Mouse (Mus musculus): ENCODE data around the gene Alkbh1. TPM values are rescaled to one million over a fixed set of nuclear protein-coding genes. Genes with fewer than 3 reads are reported as not detected.

Alkbh1 gene
- polyA plus RNA-seq, 1 experiment: 12.7 TPM

DNA sequence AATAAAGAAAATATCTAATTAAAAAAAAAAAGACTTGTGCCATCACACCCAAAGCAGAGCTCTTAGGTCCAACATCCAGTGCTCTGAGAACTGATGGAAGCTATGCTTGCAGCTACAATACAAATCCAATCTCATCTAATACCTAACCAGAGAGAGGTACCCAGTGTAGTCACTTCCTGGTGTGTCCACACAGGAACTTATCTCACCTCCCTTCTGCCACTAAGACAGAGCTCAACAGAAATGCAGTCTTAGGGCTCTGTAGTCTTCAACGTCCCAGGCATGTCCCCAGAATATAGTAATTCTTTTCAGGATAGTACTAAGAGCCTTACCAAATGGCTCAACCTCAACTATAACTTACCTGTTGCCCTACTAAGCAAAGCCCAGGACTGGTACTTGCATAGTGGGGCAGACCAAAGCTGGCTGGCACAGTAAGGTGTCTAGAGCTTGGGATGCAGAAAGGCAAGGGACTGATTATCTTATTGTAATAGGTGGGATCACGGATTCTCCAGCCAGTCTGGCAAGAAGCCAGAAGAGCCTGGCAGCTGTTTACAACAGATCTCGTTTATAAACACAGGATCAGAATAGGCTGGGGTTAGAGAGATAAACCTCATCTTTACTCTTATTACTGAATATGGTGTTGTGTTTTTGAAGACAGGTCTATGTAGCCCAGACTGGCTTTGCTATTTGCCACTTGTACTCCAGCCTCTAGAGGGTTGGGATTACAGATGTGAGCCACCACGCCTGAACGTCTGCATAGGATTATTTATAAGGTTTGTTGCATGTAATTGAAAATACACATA is 21.9 kb downstream of the Alkbh1 start:
- H3ac ChIP-seq (ENCODE audit: control insufficient read depth, insufficient read length, low read depth): no peak overlapping the region
- H3K79me2 ChIP-seq (ENCODE audit: control insufficient read depth, insufficient read depth): no peaks in the 10 kb centered on the region
- H3K36me3 ChIP-seq (ENCODE audit: control insufficient read depth, insufficient read depth): peaks cover 24% of the 10 kb centered on the region
- TF ChIP-seq USF1 (IDR thresholded peaks at IDR 0.05; ENCODE audit: low read depth): no peak
- TF ChIP-seq CTCF (IDR thresholded peaks at IDR 0.05; ENCODE audit: control insufficient read depth, insufficient read depth, insufficient read length): no peak
- no peak for TF ChIP-seq FOSL1 (IDR thresholded peaks at IDR 0.05; ENCODE audit: insufficient read depth, low read length, poor library complexity, severe bottlenecking)
- no peak for TF ChIP-seq MYOD1 (IDR thresholded peaks at IDR 0.05; ENCODE audit: control insufficient read depth, insufficient read length, low read depth)
- TF ChIP-seq MAX (IDR thresholded peaks at IDR 0.05): no peak
- no peak for TF ChIP-seq MYOG (IDR thresholded peaks at IDR 0.05; ENCODE audit: control insufficient read depth, extremely low read depth, insufficient read length)
- no peak for TF ChIP-seq CEBPB (IDR thresholded peaks at IDR 0.05; ENCODE audit: low read depth)
- no peak overlapping the region for H3K4me3 ChIP-seq (ENCODE audit: insufficient read depth, poor library complexity, severe bottlenecking)
- H3K27me3 ChIP-seq (ENCODE audit: control insufficient read depth, insufficient read depth, insufficient read length): no peaks in the 10 kb centered on the region
- no peaks in the 10 kb centered on the region for H3K79me3 ChIP-seq (ENCODE audit: low read depth)

DNA sequence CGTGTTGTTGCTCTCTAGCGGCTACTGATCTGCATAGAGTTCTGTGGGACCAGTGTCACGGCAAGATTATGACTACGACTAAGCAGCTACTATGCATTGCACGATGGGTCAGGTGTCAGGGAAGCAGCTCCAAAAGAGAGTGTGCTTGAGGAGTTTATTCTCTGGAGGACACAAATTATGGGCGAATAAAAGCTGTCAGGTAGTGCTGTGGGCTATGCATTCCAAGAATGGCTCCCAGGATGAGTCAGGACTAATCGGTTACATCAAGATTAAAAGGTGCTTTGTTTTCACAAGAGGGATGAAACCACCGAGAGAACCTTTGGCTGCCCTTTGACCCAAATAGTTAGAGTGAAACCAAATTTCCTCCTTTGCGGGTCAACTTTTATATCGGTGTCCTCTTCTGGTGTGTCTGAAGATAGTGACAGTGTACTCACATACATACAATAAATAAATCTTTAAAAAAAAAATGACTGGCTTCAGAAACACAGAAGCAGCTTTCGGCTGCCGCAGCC is 23.8 kb downstream of the Alkbh1 start:
- Histone ChIP-seq H3K27me3 (ENCODE audit: control insufficient read depth, insufficient read depth, insufficient read length) (no peaks in the 10 kb centered on the region), H3K4me3 (ENCODE audit: insufficient read depth, poor library complexity, severe bottlenecking) (no peak overlapping the region), H3K36me3 (ENCODE audit: control insufficient read depth, insufficient read depth) (peaks cover 7% of the 10 kb centered on the region), H3K79me3 (ENCODE audit: low read depth) (no peaks in the 10 kb centered on the region), H3K79me2 (ENCODE audit: control insufficient read depth, insufficient read depth) (no peaks in the 10 kb centered on the region), H3ac (ENCODE audit: control insufficient read depth, insufficient read length, low read depth) (no peak overlapping the region)
- no peak for TF ChIP-seq MYOD1 (IDR thresholded peaks at IDR 0.05; ENCODE audit: control insufficient read depth, insufficient read length, low read depth)
- no peak for TF ChIP-seq CEBPB (IDR thresholded peaks at IDR 0.05; ENCODE audit: low read depth)
- no peak for TF ChIP-seq USF1 (IDR thresholded peaks at IDR 0.05; ENCODE audit: low read depth)
- TF ChIP-seq MAX (IDR thresholded peaks at IDR 0.05): no peak
- TF ChIP-seq FOSL1 (IDR thresholded peaks at IDR 0.05; ENCODE audit: insufficient read depth, low read length, poor library complexity, severe bottlenecking): no peak
- no peak for TF ChIP-seq MYOG (IDR thresholded peaks at IDR 0.05; ENCODE audit: control insufficient read depth, extremely low read depth, insufficient read length)
- TF ChIP-seq CTCF (IDR thresholded peaks at IDR 0.05; ENCODE audit: control insufficient read depth, insufficient read depth, insufficient read length): no peak

DNA sequence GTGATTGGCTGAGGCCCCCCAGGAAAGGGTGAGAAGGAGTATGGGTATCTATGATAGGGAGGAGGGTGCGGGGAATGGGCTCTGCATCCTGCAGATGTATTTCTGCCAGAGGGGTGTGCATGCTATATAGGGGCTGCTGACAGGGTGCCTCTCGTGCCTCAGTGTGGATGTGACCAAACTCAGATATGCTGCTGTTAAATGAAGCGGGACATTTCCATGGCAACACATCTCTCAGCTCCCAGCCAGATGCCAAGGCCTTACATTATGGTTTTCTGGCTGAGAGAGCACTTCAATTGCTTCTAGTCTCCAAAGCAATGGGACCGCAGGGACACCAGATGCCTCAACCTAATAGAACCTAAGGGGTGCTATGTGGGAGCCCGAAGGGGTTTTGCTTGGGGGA is 24.9 kb downstream of the Alkbh1 start:
- Histone ChIP-seq H3K27me3 (ENCODE audit: control insufficient read depth, insufficient read depth, insufficient read length) (no peaks in the 10 kb centered on the region), H3K36me3 (ENCODE audit: control insufficient read depth, insufficient read depth) (peaks cover 7% of the 10 kb centered on the region), H3K79me3 (ENCODE audit: low read depth) (no peaks in the 10 kb centered on the region), H3K4me3 (ENCODE audit: insufficient read depth, poor library complexity, severe bottlenecking) (no peak overlapping the region), H3ac (ENCODE audit: control insufficient read depth, insufficient read length, low read depth) (no peak overlapping the region), H3K79me2 (ENCODE audit: control insufficient read depth, insufficient read depth) (no peaks in the 10 kb centered on the region)
- TF ChIP-seq MYOD1 (IDR thresholded peaks at IDR 0.05; ENCODE audit: control insufficient read depth, insufficient read length, low read depth): no peak
- TF ChIP-seq FOSL1 (IDR thresholded peaks at IDR 0.05; ENCODE audit: insufficient read depth, low read length, poor library complexity, severe bottlenecking): no peak
- TF ChIP-seq MAX (IDR thresholded peaks at IDR 0.05): no peak
- TF ChIP-seq CEBPB (IDR thresholded peaks at IDR 0.05; ENCODE audit: low read depth): no peak
- no peak for TF ChIP-seq MYOG (IDR thresholded peaks at IDR 0.05; ENCODE audit: control insufficient read depth, extremely low read depth, insufficient read length)
- no peak for TF ChIP-seq CTCF (IDR thresholded peaks at IDR 0.05; ENCODE audit: control insufficient read depth, insufficient read depth, insufficient read length)
- no peak for TF ChIP-seq USF1 (IDR thresholded peaks at IDR 0.05; ENCODE audit: low read depth)

DNA sequence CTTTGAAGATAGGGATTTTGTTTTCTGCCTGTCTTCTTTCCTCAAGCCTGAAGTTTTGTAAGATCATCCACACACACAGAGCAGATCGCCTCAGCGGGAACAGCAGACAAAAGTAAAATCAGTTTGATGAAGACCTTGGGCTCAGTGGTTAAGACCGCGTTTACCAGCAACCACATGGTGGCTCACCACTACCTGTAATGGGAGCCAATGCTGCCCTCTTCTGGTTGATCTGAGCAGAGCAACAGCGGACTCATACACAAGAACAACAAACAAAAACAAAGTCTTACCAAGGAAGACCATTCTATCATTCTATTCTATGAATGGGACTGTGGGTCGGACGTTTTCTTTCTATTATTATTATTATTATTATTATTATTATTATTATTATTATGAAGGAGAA is 27.1 kb downstream of the Alkbh1 start:
- Histone ChIP-seq H3K36me3 (ENCODE audit: control insufficient read depth, insufficient read depth) (no peaks in the 10 kb centered on the region), H3K79me3 (ENCODE audit: low read depth) (no peaks in the 10 kb centered on the region), H3K79me2 (ENCODE audit: control insufficient read depth, insufficient read depth) (no peaks in the 10 kb centered on the region), H3K27me3 (ENCODE audit: control insufficient read depth, insufficient read depth, insufficient read length) (no peaks in the 10 kb centered on the region), H3ac (ENCODE audit: control insufficient read depth, insufficient read length, low read depth) (no peak overlapping the region), H3K4me3 (ENCODE audit: insufficient read depth, poor library complexity, severe bottlenecking) (no peak overlapping the region)
- TF ChIP-seq FOSL1 (IDR thresholded peaks at IDR 0.05; ENCODE audit: insufficient read depth, low read length, poor library complexity, severe bottlenecking) (no peak), CTCF (IDR thresholded peaks at IDR 0.05; ENCODE audit: control insufficient read depth, insufficient read depth, insufficient read length) (peak; percentile 60)

DNA sequence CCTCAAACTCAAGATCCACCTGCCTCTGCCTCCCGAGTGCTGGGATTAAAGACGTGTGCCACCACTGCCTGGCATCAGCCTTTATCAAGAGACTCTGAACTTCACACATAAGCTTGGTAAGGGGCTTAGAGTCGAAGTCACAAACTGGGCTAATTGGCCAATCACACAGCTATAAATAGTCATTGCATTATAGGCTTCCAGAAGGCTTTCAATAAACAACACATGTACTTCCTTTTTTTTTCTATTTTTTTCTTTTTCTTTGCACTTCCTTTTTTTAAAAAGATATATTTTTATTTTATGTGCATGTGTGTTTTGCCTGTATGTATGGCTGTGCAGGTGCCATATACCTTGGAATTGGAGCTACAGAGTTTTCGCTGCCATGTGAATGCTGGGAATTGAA is 28.5 kb downstream of the Alkbh1 start:
- TF ChIP-seq FOSL1 (IDR thresholded peaks at IDR 0.05; ENCODE audit: insufficient read depth, low read length, poor library complexity, severe bottlenecking): no peak
- no peak overlapping the region for H3K4me3 ChIP-seq (ENCODE audit: insufficient read depth, poor library complexity, severe bottlenecking)
- H3ac ChIP-seq (ENCODE audit: control insufficient read depth, insufficient read length, low read depth): no peak overlapping the region
- H3K79me2 ChIP-seq (ENCODE audit: control insufficient read depth, insufficient read depth): no peaks in the 10 kb centered on the region
- H3K79me3 ChIP-seq (ENCODE audit: low read depth): no peaks in the 10 kb centered on the region
- H3K36me3 ChIP-seq (ENCODE audit: control insufficient read depth, insufficient read depth): no peaks in the 10 kb centered on the region
- H3K27me3 ChIP-seq (ENCODE audit: control insufficient read depth, insufficient read depth, insufficient read length): no peaks in the 10 kb centered on the region

DNA sequence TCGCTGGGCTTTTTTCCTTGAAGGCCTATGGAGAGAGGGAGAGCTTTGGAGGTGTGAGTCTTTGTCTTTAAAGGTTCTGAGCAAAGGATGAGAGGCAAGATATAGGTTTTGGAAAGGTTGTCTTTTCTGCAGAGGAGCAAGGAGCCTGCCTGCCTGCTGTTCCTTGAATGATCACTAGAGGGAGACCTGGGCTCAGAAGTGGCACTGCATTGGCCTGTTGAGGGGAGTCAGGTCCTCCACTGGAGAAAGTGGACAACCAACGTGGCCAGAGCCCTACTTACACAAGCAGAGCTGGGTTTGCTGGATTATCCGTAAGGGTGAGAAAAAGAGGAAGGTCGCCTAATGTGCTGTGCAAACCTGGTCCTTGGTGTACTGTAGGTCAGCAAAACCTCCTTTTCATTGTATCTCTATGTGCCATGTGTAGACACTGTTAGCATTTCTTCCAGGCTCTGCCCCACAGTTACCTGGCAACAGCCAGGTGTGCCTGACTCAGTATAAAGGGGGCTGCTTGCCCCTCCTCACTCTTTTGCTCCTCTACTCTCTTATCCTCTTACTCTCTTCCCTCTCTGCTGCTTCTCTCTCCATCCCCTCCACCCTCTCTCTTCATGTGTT is 30.5 kb downstream of the Alkbh1 start:
- Histone ChIP-seq H3K79me2 (ENCODE audit: control insufficient read depth, insufficient read depth) (no peaks in the 10 kb centered on the region), H3K79me3 (ENCODE audit: low read depth) (no peaks in the 10 kb centered on the region), H3K4me3 (ENCODE audit: insufficient read depth, poor library complexity, severe bottlenecking) (no peak overlapping the region), H3K27me3 (ENCODE audit: control insufficient read depth, insufficient read depth, insufficient read length) (no peaks in the 10 kb centered on the region), H3K36me3 (ENCODE audit: control insufficient read depth, insufficient read depth) (no peaks in the 10 kb centered on the region), H3ac (ENCODE audit: control insufficient read depth, insufficient read length, low read depth) (no peak overlapping the region)
- TF ChIP-seq MAX (IDR thresholded peaks at IDR 0.05) (peak; percentile 20), FOSL1 (IDR thresholded peaks at IDR 0.05; ENCODE audit: insufficient read depth, low read length, poor library complexity, severe bottlenecking) (no peak), CTCF (IDR thresholded peaks at IDR 0.05; ENCODE audit: control insufficient read depth, insufficient read depth, insufficient read length) (peak; percentile 86)

Measured in C2C12 (cell line).